Mouse (Mus musculus): Measurements from ENCODE around the gene Lamc1. TPM values are rescaled to one million over a fixed set of nuclear protein-coding genes. Genes with fewer than 3 reads are reported as not detected.

The Lamc1 gene
- polyA plus RNA-seq, 1 experiment from 2014 or later = 126 TPM

- peaks cover 63% of the 10 kb centered on the region for H3K4me1 ChIP-seq (replicated peaks; ENCODE audit: control insufficient read depth, insufficient read depth, low read length)
- no peak overlapping the region for H3K4me3 ChIP-seq (ENCODE audit: low read length)
- peaks cover 6% of the 10 kb centered on the region for H3K36me3 ChIP-seq (ENCODE audit: control insufficient read depth, insufficient read depth, low read length)
- peak overlapping the region; percentile 21 for H3K27ac ChIP-seq (ENCODE audit: low read length)
- no peaks in the 10 kb centered on the region for H3K9me3 ChIP-seq (ENCODE audit: control insufficient read depth, low read length)
- H3K9ac ChIP-seq (ENCODE audit: low read length) = no peak overlapping the region; the same call in 1 of the 2 replicates
- 21% methylated on average over 6 of the region's 6 CpGs for WGBS
- no peak for ATAC-seq (ENCODE audit: low read depth)
- H3K27me3 ChIP-seq (ENCODE audit: control insufficient read depth, insufficient read depth, low read depth, low read length) = no peaks in the 10 kb centered on the region
- H3K4me2 ChIP-seq (ENCODE audit: low read depth, low read length) = peak overlapping the region; percentile 1; the same call in 1 of the 2 replicates
Measured at GRCm38 (mm10) chr1:153320554-153321147, 11.9 kb downstream of the Lamc1 start.

GRCm38 (mm10) chr1:153320121-153320520 is 12.5 kb downstream of the Lamc1 start:
- H3K4me2 ChIP-seq (ENCODE audit: low read depth, low read length) = peak overlapping the region; percentile 1
- ATAC-seq (ENCODE audit: low read depth) = no peak
- peaks cover 6% of the 10 kb centered on the region for H3K36me3 ChIP-seq (ENCODE audit: control insufficient read depth, insufficient read depth, low read length)
- no peak overlapping the region for H3K4me3 ChIP-seq (ENCODE audit: low read length)
- peak overlapping the region; percentile 21 for H3K27ac ChIP-seq (ENCODE audit: low read length)
- peaks cover 66% of the 10 kb centered on the region for H3K4me1 ChIP-seq (replicated peaks; ENCODE audit: control insufficient read depth, insufficient read depth, low read length)
- H3K27me3 ChIP-seq (ENCODE audit: control insufficient read depth, insufficient read depth, low read depth, low read length) = no peaks in the 10 kb centered on the region
- H3K9me3 ChIP-seq (ENCODE audit: control insufficient read depth, low read length) = no peaks in the 10 kb centered on the region
- peak overlapping the region; percentile 25; the same call in 1 of the 2 replicates for H3K9ac ChIP-seq (ENCODE audit: low read length)
- WGBS = 28% methylated on average over 4 of the region's 4 CpGs

GRCm38 (mm10) chr1:153318741-153319140 is 13.8 kb downstream of the Lamc1 start:
- H3K36me3 ChIP-seq (ENCODE audit: control insufficient read depth, insufficient read depth, low read length) = peaks cover 1% of the 10 kb centered on the region; the same call in 1 of the 2 replicates
- ATAC-seq (ENCODE audit: low read depth) = no peak
- H3K27me3 ChIP-seq (ENCODE audit: control insufficient read depth, insufficient read depth, low read depth, low read length) = no peaks in the 10 kb centered on the region
- H3K9ac ChIP-seq (ENCODE audit: low read length) = no peak overlapping the region
- no peak overlapping the region for H3K4me3 ChIP-seq (ENCODE audit: low read length)
- H3K27ac ChIP-seq (ENCODE audit: low read length) = no peak overlapping the region
- H3K9me3 ChIP-seq (ENCODE audit: control insufficient read depth, low read length) = no peaks in the 10 kb centered on the region
- H3K4me1 ChIP-seq (replicated peaks; ENCODE audit: control insufficient read depth, insufficient read depth, low read length) = peaks cover 68% of the 10 kb centered on the region
- no peak overlapping the region for H3K4me2 ChIP-seq (ENCODE audit: low read depth, low read length)
- 86% methylated on average over 1 of the region's 1 CpGs for WGBS

GRCm38 (mm10) chr1:153318287-153318686 is 14.3 kb downstream of the Lamc1 start:
- ATAC-seq (ENCODE audit: low read depth) = no peak
- Histone ChIP-seq H3K9ac (ENCODE audit: low read length) (no peak overlapping the region), H3K4me3 (ENCODE audit: low read length) (no peak overlapping the region), H3K4me2 (ENCODE audit: low read depth, low read length) (no peak overlapping the region), H3K27ac (ENCODE audit: low read length) (no peak overlapping the region), H3K36me3 (ENCODE audit: control insufficient read depth, insufficient read depth, low read length) (no peaks in the 10 kb centered on the region), H3K4me1 (replicated peaks; ENCODE audit: control insufficient read depth, insufficient read depth, low read length) (peaks cover 64% of the 10 kb centered on the region), H3K9me3 (ENCODE audit: control insufficient read depth, low read length) (no peaks in the 10 kb centered on the region), H3K27me3 (ENCODE audit: control insufficient read depth, insufficient read depth, low read depth, low read length) (no peaks in the 10 kb centered on the region)
- 87% methylated on average over 7 of the region's 7 CpGs for WGBS

GRCm38 (mm10) chr1:153317486-153318260 is 14.9 kb downstream of the Lamc1 start:
- H3K36me3 ChIP-seq (ENCODE audit: control insufficient read depth, insufficient read depth, low read length) = no peaks in the 10 kb centered on the region
- peak overlapping the region; percentile 50; the same call in 1 of the 2 replicates for H3K27ac ChIP-seq (ENCODE audit: low read length)
- ATAC-seq (ENCODE audit: low read depth) = no peak
- no peaks in the 10 kb centered on the region for H3K9me3 ChIP-seq (ENCODE audit: control insufficient read depth, low read length)
- peaks cover 61% of the 10 kb centered on the region for H3K4me1 ChIP-seq (replicated peaks; ENCODE audit: control insufficient read depth, insufficient read depth, low read length)
- 65% methylated on average over 16 of the region's 16 CpGs for WGBS
- no peak overlapping the region for H3K9ac ChIP-seq (ENCODE audit: low read length)
- no peaks in the 10 kb centered on the region for H3K27me3 ChIP-seq (ENCODE audit: control insufficient read depth, insufficient read depth, low read depth, low read length)
- no peak overlapping the region for H3K4me3 ChIP-seq (ENCODE audit: low read length)
- H3K4me2 ChIP-seq (ENCODE audit: low read depth, low read length) = no peak overlapping the region

- no peaks in the 10 kb centered on the region for H3K27me3 ChIP-seq (ENCODE audit: control insufficient read depth, insufficient read depth, low read depth, low read length)
Measured at GRCm38 (mm10) chr1:153316956-153317355, 15.6 kb downstream of the Lamc1 start.

GRCm38 (mm10) chr1:153316286-153316685 is 16.3 kb downstream of the Lamc1 start:
- Histone ChIP-seq H3K4me1 (replicated peaks; ENCODE audit: control insufficient read depth, insufficient read depth, low read length) (peaks cover 54% of the 10 kb centered on the region), H3K9ac (ENCODE audit: low read length) (no peak overlapping the region), H3K4me2 (ENCODE audit: low read depth, low read length) (no peak overlapping the region), H3K27ac (ENCODE audit: low read length) (no peak overlapping the region), H3K36me3 (ENCODE audit: control insufficient read depth, insufficient read depth, low read length) (no peaks in the 10 kb centered on the region), H3K4me3 (ENCODE audit: low read length) (no peak overlapping the region), H3K9me3 (ENCODE audit: control insufficient read depth, low read length) (no peaks in the 10 kb centered on the region), H3K27me3 (ENCODE audit: control insufficient read depth, insufficient read depth, low read depth, low read length) (no peaks in the 10 kb centered on the region)
- no peak for ATAC-seq (ENCODE audit: low read depth)

More at GRCm38 (mm10) chr1:153316956-153317355, 15.6 kb downstream of the Lamc1 start:
- H3K27ac ChIP-seq (ENCODE audit: low read length) = no peak overlapping the region
- H3K9me3 ChIP-seq (ENCODE audit: control insufficient read depth, low read length) = no peaks in the 10 kb centered on the region
- peaks cover 58% of the 10 kb centered on the region for H3K4me1 ChIP-seq (replicated peaks; ENCODE audit: control insufficient read depth, insufficient read depth, low read length)
- 71% methylated on average over 8 of the region's 8 CpGs for WGBS
- H3K9ac ChIP-seq (ENCODE audit: low read length) = no peak overlapping the region
- H3K4me2 ChIP-seq (ENCODE audit: low read depth, low read length) = no peak overlapping the region
- no peaks in the 10 kb centered on the region for H3K36me3 ChIP-seq (ENCODE audit: control insufficient read depth, insufficient read depth, low read length)
- ATAC-seq (ENCODE audit: low read depth) = no peak
- no peak overlapping the region for H3K4me3 ChIP-seq (ENCODE audit: low read length)

- Histone ChIP-seq H3K4me3 (ENCODE audit: low read length) (no peak overlapping the region), H3K36me3 (ENCODE audit: control insufficient read depth, insufficient read depth, low read length) (no peaks in the 10 kb centered on the region), H3K27me3 (ENCODE audit: control insufficient read depth, insufficient read depth, low read depth, low read length) (no peaks in the 10 kb centered on the region), H3K9ac (ENCODE audit: low read length) (no peak overlapping the region), H3K27ac (ENCODE audit: low read length) (no peak overlapping the region), H3K4me1 (replicated peaks; ENCODE audit: control insufficient read depth, insufficient read depth, low read length) (peaks cover 46% of the 10 kb centered on the region), H3K9me3 (ENCODE audit: control insufficient read depth, low read length) (no peaks in the 10 kb centered on the region), H3K4me2 (ENCODE audit: low read depth, low read length) (no peak overlapping the region)
- ATAC-seq (ENCODE audit: low read depth) = no peak
- WGBS = 73% methylated on average over 6 of the region's 6 CpGs
Measured at GRCm38 (mm10) chr1:153315121-153315520, 17.5 kb downstream of the Lamc1 start.

- no peak for ATAC-seq (ENCODE audit: low read depth)
- Histone ChIP-seq H3K36me3 (ENCODE audit: control insufficient read depth, insufficient read depth, low read length) (no peaks in the 10 kb centered on the region), H3K9ac (ENCODE audit: low read length) (no peak overlapping the region), H3K27ac (ENCODE audit: low read length) (no peak overlapping the region), H3K9me3 (ENCODE audit: control insufficient read depth, low read length) (no peaks in the 10 kb centered on the region), H3K27me3 (ENCODE audit: control insufficient read depth, insufficient read depth, low read depth, low read length) (no peaks in the 10 kb centered on the region), H3K4me1 (replicated peaks; ENCODE audit: control insufficient read depth, insufficient read depth, low read length) (peaks cover 46% of the 10 kb centered on the region), H3K4me2 (ENCODE audit: low read depth, low read length) (no peak overlapping the region), H3K4me3 (ENCODE audit: low read length) (no peak overlapping the region)
- WGBS = 82% methylated on average over 5 of the region's 5 CpGs
Measured at GRCm38 (mm10) chr1:153312992-153313391, 19.6 kb downstream of the Lamc1 start.

Measured in lung, embryonic 16.5 days (tissue).